Mouse (Mus musculus) kidney, adult 2 months (tissue): ENCODE results near the gene Pea15a. TPM values are rescaled to one million over a fixed set of nuclear protein-coding genes. Genes with fewer than 3 reads are reported as not detected.

ENCODE experiments used
- DNase-seq: peaks from one replicate; pipeline ENCODE4 v3.0.0; 2021
- H3K27ac ChIP-seq: fragments of 200-500 bp; 2 replicates; pipeline ENCODE4 v1.5.1; 2012; ENCODE audit warnings: low read depth, low read length, control low read depth, inconsistent platforms; ENCODE audit not compliant: insufficient read depth
- H3K27me3 ChIP-seq: fragments of 200-500 bp; replicated peaks from 2 replicates; pipeline ENCODE4 v1.6.1; 2012; ENCODE audit warnings: mild to moderate bottlenecking, moderate library complexity, low read length, inconsistent platforms; ENCODE audit not compliant: control insufficient read depth, insufficient read depth
- H3K36me3 ChIP-seq: fragments of 200-500 bp; 2 replicates; pipeline ENCODE4 v1.6.1; 2012; ENCODE audit warnings: mild to moderate bottlenecking, moderate library complexity, low read length, inconsistent platforms; ENCODE audit not compliant: control insufficient read depth, insufficient read depth
- H3K4me1 ChIP-seq: fragments of 200-500 bp; 2 replicates; pipeline ENCODE4 v1.6.1; 2011; ENCODE audit warnings: low read length; ENCODE audit not compliant: control insufficient read depth, insufficient read depth
- H3K4me3 ChIP-seq: fragments of 200-500 bp; 2 replicates; pipeline ENCODE4 v1.5.1; 2011; ENCODE audit warnings: mild to moderate bottlenecking, low read depth, low read length, control low read depth; ENCODE audit not compliant: insufficient read depth
- CTCF ChIP-seq: fragments of 200-500 bp; conservative IDR thresholded peaks from 2 replicates; pipeline ENCODE4 v1.5.1; 2011; ENCODE audit warnings: low read depth, mild to moderate bottlenecking, control low read depth, low read length, moderate library complexity, mixed read lengths; ENCODE audit not compliant: insufficient read depth, insufficient read length
- POLR2A ChIP-seq: fragments of 200-500 bp; IDR thresholded peaks from one replicate; pipeline ENCODE4 v1.6.1; 2011; ENCODE audit warnings: low read depth, low read length, control low read depth
- WGBS: fragments of 180-500 bp; shearing (Covaris S2); methylation state at CpG from one replicate; pipeline ENCODE4 v1.1.7; 2018; 5-methylcytosine and 5-hydroxymethylcytosine counted together
- polyA plus RNA-seq: library from polyadenylated mRNA; depleted of rRNA; stranded (reverse); fragments of >200 nt; gene quantifications from 2 replicates; pipeline ENCODE4 v1.2.3, GENCODE M21; 2012

The Pea15a gene
- polyA plus RNA-seq, 1 experiment: 58.7 TPM

DNA sequence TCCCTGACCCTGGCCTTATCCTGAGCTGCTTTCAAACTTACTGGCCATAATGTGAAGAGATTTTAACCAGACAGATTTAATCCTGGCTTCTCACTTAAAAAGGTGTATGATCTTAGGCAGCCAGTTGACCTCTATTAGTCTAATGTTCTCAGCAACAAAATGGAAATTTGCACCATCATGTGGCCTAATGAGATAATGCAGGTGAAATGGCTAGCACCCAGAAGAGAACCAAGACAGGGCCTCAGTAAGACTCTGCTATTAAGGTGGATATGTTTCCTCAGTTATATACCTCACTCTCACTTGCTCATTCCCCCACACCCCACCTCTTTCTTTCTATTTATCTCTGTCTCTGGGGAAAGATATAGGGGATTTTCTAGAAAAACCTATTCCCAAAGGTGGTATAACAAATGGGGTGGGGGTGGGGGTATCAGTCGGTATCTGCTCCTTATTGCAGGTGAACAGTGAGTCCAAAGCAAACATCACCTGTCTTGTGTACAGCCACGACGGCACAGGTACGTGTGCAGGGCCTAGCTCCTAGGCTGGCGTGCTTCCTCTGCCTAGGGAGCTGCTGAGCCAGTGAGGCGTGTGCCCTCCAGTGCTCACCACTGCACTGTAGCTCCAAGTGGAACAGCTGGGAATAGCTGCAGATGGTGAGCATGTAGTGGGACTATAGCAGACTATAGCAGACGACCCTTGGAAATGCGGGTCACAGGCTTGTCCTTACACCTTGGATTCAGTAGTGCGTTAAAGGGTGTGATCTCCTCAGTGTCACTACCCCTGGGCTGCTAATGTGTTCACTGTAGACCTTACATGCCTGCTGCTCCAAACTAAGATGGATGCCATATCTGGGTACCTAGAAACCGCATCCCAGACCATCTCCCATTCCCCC lies 20.0 kb downstream of the Pea15a start:
- Histone ChIP-seq H3K27me3 (no peaks in the 10 kb centered on the region), H3K27ac (no peak overlapping the region), H3K4me1 (no peaks in the 10 kb centered on the region), H3K36me3 (peaks cover 12% of the 10 kb centered on the region), H3K4me3 (no peak overlapping the region)
- no peak for DNase-seq
- TF ChIP-seq CTCF (no peak), POLR2A (no peak)
- WGBS: 90% methylated on average over 10 of the region's 10 CpGs

DNA sequence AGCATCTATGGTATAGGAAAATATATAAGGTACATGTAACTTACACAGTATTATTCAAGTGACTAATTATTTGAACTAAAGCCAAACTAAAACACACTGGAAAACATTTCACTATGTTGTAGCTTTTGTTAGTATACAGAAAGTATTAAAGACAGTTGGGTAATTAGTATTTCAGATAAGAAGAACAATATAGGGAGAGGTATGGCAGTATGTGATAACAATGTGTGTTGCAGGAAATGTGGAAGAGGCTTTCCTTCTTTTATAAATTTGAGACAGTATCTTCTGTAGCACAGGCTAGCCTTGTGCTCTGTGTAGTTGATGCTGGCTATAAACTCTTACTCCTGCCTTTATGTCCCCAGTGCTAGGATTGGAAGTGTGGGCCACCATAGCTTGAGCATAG lies 22.7 kb downstream of the Pea15a start:
- Histone ChIP-seq H3K4me1 (no peaks in the 10 kb centered on the region), H3K27me3 (no peaks in the 10 kb centered on the region), H3K27ac (no peak overlapping the region), H3K4me3 (no peak overlapping the region), H3K36me3 (peaks cover 15% of the 10 kb centered on the region)
- DNase-seq: no peak
- TF ChIP-seq CTCF (no peak), POLR2A (no peak)

- peaks cover 15% of the 10 kb centered on the region for H3K36me3 ChIP-seq
- H3K4me1 ChIP-seq: no peaks in the 10 kb centered on the region
- H3K4me3 ChIP-seq: no peak overlapping the region
- DNase-seq: no peak
- H3K27me3 ChIP-seq: no peaks in the 10 kb centered on the region
- TF ChIP-seq POLR2A: no peak
- no peak for TF ChIP-seq CTCF
- no peak overlapping the region for H3K27ac ChIP-seq
- WGBS: 98% methylated on average over 6 of the region's 6 CpGs
These were observed 23.5 kb downstream of the Pea15a start for GRCm38 (mm10) chr1:172183056-172183455.

GRCm38 (mm10) chr1:172181777-172182176 lies 24.8 kb downstream of the Pea15a start:
- Histone ChIP-seq H3K27ac (no peak overlapping the region), H3K27me3 (no peaks in the 10 kb centered on the region), H3K36me3 (peaks cover 9% of the 10 kb centered on the region), H3K4me3 (no peak overlapping the region), H3K4me1 (no peaks in the 10 kb centered on the region)
- DNase-seq: no peak
- TF ChIP-seq POLR2A: no peak
- WGBS: 91% methylated on average over 3 of the region's 3 CpGs

- whole genome bisulfite sequencing: 47% methylated on average over 4 of the region's 4 CpGs
- no peak overlapping the region for H3K27ac ChIP-seq
- TF ChIP-seq CTCF: no peak
- no peak for TF ChIP-seq POLR2A
These were observed 25.7 kb downstream of the Pea15a start for GRCm38 (mm10) chr1:172180881-172181280.

DNA sequence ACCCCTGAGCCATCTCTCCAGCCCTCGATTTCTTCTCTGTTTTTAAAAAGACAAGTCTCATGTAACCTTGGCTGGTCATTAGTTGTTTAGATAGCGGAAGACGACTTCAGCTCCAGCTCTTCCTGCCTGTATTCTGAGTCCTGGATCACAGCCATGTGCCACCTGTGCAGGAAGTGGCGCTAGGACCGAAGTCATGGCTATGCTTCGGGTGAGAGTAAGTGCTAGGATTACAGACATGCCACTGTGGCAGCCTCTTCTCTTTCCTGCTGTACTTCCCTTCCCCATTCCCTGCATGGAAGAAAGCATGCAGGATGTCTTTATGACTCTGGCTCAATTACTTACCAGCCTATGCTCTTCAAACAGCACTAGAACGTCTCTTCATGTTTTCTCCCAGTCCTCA lies 27.5 kb downstream of the Pea15a start:
- Histone ChIP-seq H3K27ac (no peak overlapping the region), H3K36me3 (peaks cover 20% of the 10 kb centered on the region), H3K27me3 (no peaks in the 10 kb centered on the region), H3K4me1 (no peaks in the 10 kb centered on the region), H3K4me3 (no peak overlapping the region)
- WGBS: 35% methylated on average over 7 of the region's 7 CpGs
- TF ChIP-seq POLR2A (no peak), CTCF (no peak)
- no peak for DNase-seq

More at GRCm38 (mm10) chr1:172180881-172181280, 25.7 kb downstream of the Pea15a start:
- Histone ChIP-seq H3K27me3 (no peaks in the 10 kb centered on the region), H3K4me1 (no peaks in the 10 kb centered on the region), H3K4me3 (no peak overlapping the region), H3K36me3 (peaks cover 12% of the 10 kb centered on the region)
- DNase-seq: no peak

- Histone ChIP-seq H3K4me1 (no peaks in the 10 kb centered on the region), H3K4me3 (no peak overlapping the region), H3K36me3 (peaks cover 17% of the 10 kb centered on the region), H3K27ac (no peak overlapping the region), H3K27me3 (no peaks in the 10 kb centered on the region)
- DNase-seq: no peak
- 64% methylated on average over 7 of the region's 7 CpGs for WGBS
- TF ChIP-seq POLR2A: no peak
- TF ChIP-seq CTCF: no peak
These were observed 28.8 kb downstream of the Pea15a start for GRCm38 (mm10) chr1:172177791-172178190.
